ENCODE assay signal across 23 mouse cellular contexts in genomic region chr16:18636401-18636800, GRCm38 (mm10). TPM values are rescaled to one million over a fixed set of nuclear protein-coding genes. Genes with fewer than 3 reads are reported as not detected.
"Had no signal": no experiment of that assay in that cellular context is flagged by ENCODE, and none has a peak within 500 bp of the region (broad histone marks: within the 10 kb centered on the region; RNA-seq: fewer than 3 reads in every experiment).

No protein-coding gene starts in this region.

- H3K9me3 ChIP-seq: limb, embryonic 15.5 days; liver, embryonic 12.5 days; liver, embryonic 15.5 days; stomach, embryonic 15.5 days had no signal

- H3K9ac ChIP-seq: limb, embryonic 12.5 days; limb, embryonic 15.5 days; liver, embryonic 12.5 days; liver, embryonic 15.5 days; stomach, embryonic 15.5 days had no signal

- H3K4me1 ChIP-seq: limb, embryonic 12.5 days; liver, embryonic 12.5 days; stomach, embryonic 15.5 days had no signal

- H3K4me3 ChIP-seq: left cerebral cortex, adult 2 months; limb, embryonic 12.5 days; limb, embryonic 15.5 days; liver, embryonic 12.5 days; liver, embryonic 15.5 days; stomach, embryonic 15.5 days had no signal

- DNase-seq: kidney, adult 8-10 months; kidney, postnatal 25 days; layer of hippocampus, postnatal 36 days; left cerebral cortex, postnatal 4 days; lung, adult 2 months; lung, postnatal 14 days; midbrain, embryonic 14.5 days; right cerebral cortex, postnatal 14 days; spleen, adult 18-20 months; thymus, adult 2 months; thymus, postnatal 14 days; thymus, postnatal 4 days had no signal

- H3K36me3 ChIP-seq: limb, embryonic 12.5 days; limb, embryonic 15.5 days; liver, embryonic 12.5 days; liver, embryonic 15.5 days; stomach, embryonic 15.5 days had no signal

- ATAC-seq: intestine, postnatal 0 days; liver, embryonic 12.5 days had no signal

- H3K27ac ChIP-seq: kidney, postnatal 0 days; left cerebral cortex, adult 2 months; limb, embryonic 12.5 days; limb, embryonic 15.5 days; liver, embryonic 12.5 days; liver, embryonic 15.5 days; stomach, embryonic 15.5 days had no signal

- H3K27me3 ChIP-seq: limb, embryonic 15.5 days; stomach, embryonic 15.5 days had no signal

- H3K4me2 ChIP-seq: limb, embryonic 12.5 days; limb, embryonic 15.5 days; liver, embryonic 12.5 days; liver, embryonic 15.5 days; midbrain, embryonic 11.5 days; stomach, embryonic 15.5 days had no signal

RNA-seq across cellular contexts. Expression of gene Gm49601, which starts 10.2 kb away (rescaled TPM):
- total RNA-seq: megakaryocyte-erythroid progenitor cell, adult 5-6 weeks had no signal

RNA-seq across cellular contexts. Expression of gene Tbx1, which starts 45.9 kb away (rescaled TPM):
- total RNA-seq: megakaryocyte progenitor cell, adult 5-6 weeks; megakaryocyte-erythroid progenitor cell, adult 5-6 weeks had no signal
- polyA plus RNA-seq: liver, embryonic 12.5 days had no signal
